Mouse (Mus musculus) intestine, embryonic 14.5 days (tissue): Measurements from ENCODE around the gene 2210016F16Rik. TPM values are rescaled to one million over a fixed set of nuclear protein-coding genes. Genes with fewer than 3 reads are reported as not detected.
"Not testable (repeated sequence)": the region's sequence is repeated elsewhere in the genome, so short reads cannot be mapped to it uniquely, and the experiment has no call there.

ENCODE experiments used
- ATAC-seq: fragments of 200-750 bp; cut with Nextera tagmentation; replicated peaks from 2 replicates; pipeline ENCODE4 v1.8.0; 2017; ENCODE audit warnings: low read depth, moderate number of reproducible peaks, moderate TSS enrichment, moderate library complexity; ENCODE audit not compliant: low FRiP score, low TSS enrichment
- DNase-seq: peaks from one replicate; pipeline ENCODE4 v3.0.0-alpha.2; 2018; ENCODE audit warnings: low spot score
- H3K27ac ChIP-seq: fragments of 300-500 bp; sonication (generic); 2 replicates; pipeline ENCODE4 v1.5.1; 2014; ENCODE audit warnings: low read depth, mild to moderate bottlenecking, control low read depth
- H3K27me3 ChIP-seq: fragments of 300-500 bp; sonication (generic); replicated peaks from 2 replicates; pipeline ENCODE4 v1.6.1; 2014; ENCODE audit warnings: low read length, control low read depth; ENCODE audit not compliant: control insufficient read depth, insufficient read depth
- H3K36me3 ChIP-seq: fragments of 300-500 bp; sonication (generic); 2 replicates; pipeline ENCODE4 v1.6.1; 2014; ENCODE audit warnings: low read length, control low read depth; ENCODE audit not compliant: control insufficient read depth, insufficient read depth
- H3K4me1 ChIP-seq: fragments of 300-500 bp; sonication (generic); replicated peaks from 2 replicates; pipeline ENCODE4 v1.6.1; 2014; ENCODE audit warnings: low read length, control low read depth, mixed read lengths; ENCODE audit not compliant: control insufficient read depth, insufficient read depth
- H3K4me2 ChIP-seq: fragments of 300-500 bp; sonication (generic); 2 replicates; pipeline ENCODE4 v1.6.1; 2014; ENCODE audit warnings: low read length
- H3K4me3 ChIP-seq: fragments of 300-500 bp; sonication (generic); 2 replicates; pipeline ENCODE4 v1.5.1; 2014; ENCODE audit warnings: low read depth, low read length, control low read depth, mixed read lengths
- H3K9ac ChIP-seq: fragments of 300-500 bp; sonication (generic); 2 replicates; pipeline ENCODE4 v1.6.1; 2014; ENCODE audit warnings: mild to moderate bottlenecking, low read length
- H3K9me3 ChIP-seq: fragments of 300-500 bp; sonication (generic); 2 replicates; pipeline ENCODE4 v1.6.1; 2016; ENCODE audit warnings: low read length, control low read depth; ENCODE audit not compliant: control insufficient read depth
- WGBS: fragments of 180-500 bp; shearing (Covaris S2); extraction: QIAGEN DNeasy Blood & Tissue Kit; methylation state at CpG from one replicate; pipeline ENCODE4 v1.1.7; 2014; 5-methylcytosine and 5-hydroxymethylcytosine counted together
- polyA plus RNA-seq: library from polyadenylated mRNA; unstranded; fragments of >200 nt; fragmentation: Nextera tagmentation; extraction: Ambion mirVana; gene quantifications from 2 replicates; pipeline ENCODE4 v1.2.1, GENCODE M21; 2014

Gene 2210016F16Rik
- polyA plus RNA-seq, 1 experiment from 2014 or later, result 35.6 TPM

GRCm38 (mm10) chr13:58367641-58368040 lies 17.4 kb downstream of the 2210016F16Rik start:
- 74% methylated on average over 1 of the region's 1 CpGs for WGBS
- Histone ChIP-seq H3K4me3 (no peak overlapping the region), H3K4me1 (no peaks in the 10 kb centered on the region), H3K27me3 (no peaks in the 10 kb centered on the region), H3K9ac (no peak overlapping the region), H3K9me3 (no peaks in the 10 kb centered on the region), H3K27ac (no peak overlapping the region), H3K4me2 (no peak overlapping the region), H3K36me3 (no peaks in the 10 kb centered on the region)
- DNase-seq (peak; percentile 10), ATAC-seq (no peak)

GRCm38 (mm10) chr13:58366373-58366772 lies 18.7 kb downstream of the 2210016F16Rik start:
- DNase-seq (no peak), ATAC-seq (no peak)
- Histone ChIP-seq H3K4me2 (no peak overlapping the region), H3K4me3 (no peak overlapping the region), H3K36me3 (no peaks in the 10 kb centered on the region), H3K4me1 (no peaks in the 10 kb centered on the region), H3K9ac (no peak overlapping the region), H3K9me3 (no peaks in the 10 kb centered on the region), H3K27me3 (no peaks in the 10 kb centered on the region), H3K27ac (no peak overlapping the region)
- WGBS, result 80% methylated on average over 3 of the region's 3 CpGs

- H3K4me3 ChIP-seq, H3K27ac ChIP-seq, H3K27me3 ChIP-seq, ATAC-seq, H3K4me1 ChIP-seq, DNase-seq, H3K4me2 ChIP-seq, H3K9ac ChIP-seq, H3K36me3 ChIP-seq, H3K9me3 ChIP-seq: not testable (repeated sequence)
- 80% methylated on average over 8 of the region's 8 CpGs for WGBS
These were observed 19.8 kb downstream of the 2210016F16Rik start for GRCm38 (mm10) chr13:58365179-58365578.

- DNase-seq, result no peak
- H3K4me2 ChIP-seq, result no peak overlapping the region
- no peaks in the 10 kb centered on the region for H3K36me3 ChIP-seq
- no peak overlapping the region for H3K4me3 ChIP-seq
- 72% methylated on average over 8 of the region's 8 CpGs for WGBS
- H3K27ac ChIP-seq, result no peak overlapping the region
- H3K27me3 ChIP-seq, result no peaks in the 10 kb centered on the region
- no peak for ATAC-seq
- no peaks in the 10 kb centered on the region for H3K9me3 ChIP-seq
- no peaks in the 10 kb centered on the region for H3K4me1 ChIP-seq
- H3K9ac ChIP-seq, result no peak overlapping the region
These were observed 20.5 kb downstream of the 2210016F16Rik start for GRCm38 (mm10) chr13:58364353-58365175.

DNA sequence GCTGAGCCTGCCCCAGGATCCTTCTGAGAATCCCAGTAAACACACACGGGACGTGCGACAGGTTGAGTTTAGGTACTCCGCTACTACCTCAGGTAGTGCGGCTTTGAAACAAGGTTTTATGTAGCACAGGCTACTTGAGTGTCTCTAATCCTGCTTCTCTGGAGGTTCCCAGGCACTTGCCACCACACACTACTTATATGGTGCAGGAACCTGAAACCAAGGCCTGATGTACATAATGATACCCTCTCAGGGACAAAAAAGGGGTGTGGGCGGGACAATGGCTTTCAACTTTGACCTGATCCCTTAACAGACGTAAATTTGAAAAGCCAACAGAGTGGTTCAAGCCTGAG lies 25.7 kb downstream of the 2210016F16Rik start:
- Histone ChIP-seq H3K4me2 (peak overlapping the region; percentile 85), H3K4me1 (no peaks in the 10 kb centered on the region), H3K9ac (no peak overlapping the region; the same call in 1 of the 2 replicates), H3K27me3 (no peaks in the 10 kb centered on the region), H3K27ac (peak overlapping the region; percentile 29; the same call in 1 of the 2 replicates), H3K9me3 (no peaks in the 10 kb centered on the region), H3K4me3 (peak overlapping the region; percentile 53), H3K36me3 (no peaks in the 10 kb centered on the region)
- ATAC-seq (peak; percentile 76), DNase-seq (no peak)
- 3% methylated on average over 7 of the region's 7 CpGs for WGBS

- DNase-seq (peak; percentile 92), ATAC-seq (peak; percentile 98)
- peak within 1 kb of the TSS; percentile 29; the same call in 1 of the 2 replicates for H3K27ac ChIP-seq
- H3K36me3 ChIP-seq, result no peaks in the 10 kb centered on the region
- peak within 1 kb of the TSS; percentile 85 for H3K4me2 ChIP-seq
- H3K4me3 ChIP-seq, result peak within 1 kb of the TSS; percentile 53
- H3K9me3 ChIP-seq, result no peaks in the 10 kb centered on the region
- peak within 1 kb of the TSS; percentile 38 for H3K9ac ChIP-seq
- no peaks in the 10 kb centered on the region for H3K27me3 ChIP-seq
- WGBS, result under 1% methylated on average over 77 of the region's 85 CpGs
- no peaks in the 10 kb centered on the region for H3K4me1 ChIP-seq
These were observed 26.3 kb downstream of the 2210016F16Rik start, which contains the start of gene Kif27 for GRCm38 (mm10) chr13:58358629-58359303. Gene Kif27, minus strand, starts transcription at chr13:58359122.

DNA sequence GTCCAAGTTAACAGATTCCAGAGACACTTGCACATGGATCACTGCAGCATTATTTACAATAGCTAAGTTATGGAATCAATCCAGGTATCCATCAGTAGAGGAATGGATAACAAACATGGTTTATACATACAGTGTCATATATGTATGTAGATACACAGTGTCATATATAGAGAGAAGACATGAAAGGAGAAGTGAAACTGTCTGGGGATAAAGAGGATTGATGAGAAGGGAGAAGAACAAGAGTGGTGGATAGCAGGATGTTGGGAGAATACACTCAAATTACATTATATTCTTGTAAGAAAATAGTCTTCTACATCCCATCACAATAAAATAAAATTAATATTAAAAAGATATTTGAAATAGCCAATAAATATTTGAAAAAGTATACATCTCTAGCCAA lies 32.0 kb downstream of the 2210016F16Rik start:
- Histone ChIP-seq H3K4me1 (no peaks in the 10 kb centered on the region), H3K4me3 (no peak overlapping the region), H3K27me3 (no peaks in the 10 kb centered on the region), H3K36me3 (no peaks in the 10 kb centered on the region), H3K9me3 (no peaks in the 10 kb centered on the region), H3K4me2 (no peak overlapping the region), H3K9ac (no peak overlapping the region), H3K27ac (no peak overlapping the region)
- ATAC-seq (no peak), DNase-seq (no peak)

GRCm38 (mm10) chr13:58350606-58351005 lies 34.4 kb downstream of the 2210016F16Rik start:
- Histone ChIP-seq H3K4me1 (no peaks in the 10 kb centered on the region), H3K4me3 (no peak overlapping the region)

More at GRCm38 (mm10) chr13:58350606-58351005, 34.4 kb downstream of the 2210016F16Rik start:
- H3K9ac ChIP-seq, result no peak overlapping the region
- no peaks in the 10 kb centered on the region for H3K9me3 ChIP-seq
- H3K27me3 ChIP-seq, result no peaks in the 10 kb centered on the region
- no peak overlapping the region for H3K4me2 ChIP-seq
- DNase-seq (no peak), ATAC-seq (no peak)
- H3K36me3 ChIP-seq, result no peaks in the 10 kb centered on the region
- H3K27ac ChIP-seq, result no peak overlapping the region
- 39% methylated on average over 4 of the region's 4 CpGs for WGBS
